Mouse (Mus musculus) MEL (cell line): ENCODE data around the gene Cyp27b1. TPM values are rescaled to one million over a fixed set of nuclear protein-coding genes. Genes with fewer than 3 reads are reported as not detected.
A peak's percentile ranks its signal among the peaks of the same experiment; 100 is the strongest.

ENCODE experiments used
- DNase-seq: peaks from one replicate; pipeline ENCODE4 v3.0.0; 2011; ENCODE audit warnings: low read depth, low spot score
- H3K27ac ChIP-seq: 2 replicates; pipeline ENCODE4 v1.5.1; 2012; ENCODE audit warnings: low read depth, mild to moderate bottlenecking, control low read depth, low read length, moderate library complexity; ENCODE audit not compliant: control insufficient read depth
- H3K27me3 ChIP-seq, 2 experiments: fragments of 150-350 bp in 1 of 2; sonication (generic) in 1 of 2; 2 replicates each; pipeline ENCODE4 v1.6.1; 2012; ENCODE audit warnings: low read length in 2 of 2, mild to moderate bottlenecking in 2 of 2, improper control_type of control experiment in 1 of 2, moderate library complexity in 1 of 2; ENCODE audit not compliant: insufficient read depth in 2 of 2, control insufficient read depth in 1 of 2
- H3K36me3 ChIP-seq, 2 experiments: 2 replicates each; pipeline ENCODE4 v1.6.1; 2012 to 2014; ENCODE audit warnings: low read length in 2 of 2, improper control_type of control experiment in 1 of 2, inconsistent platforms in 1 of 2, mild to moderate bottlenecking in 1 of 2; ENCODE audit not compliant: insufficient read depth in 2 of 2, control insufficient read depth in 1 of 2
- H3K4me1 ChIP-seq, 2 experiments: fragments of 150-350 bp in 1 of 2; sonication (generic) in 1 of 2; 2 replicates each; pipeline ENCODE4 v1.6.1; 2012; ENCODE audit warnings: low read length in 2 of 2, improper control_type of control experiment in 1 of 2, mild to moderate bottlenecking in 1 of 2; ENCODE audit not compliant: insufficient read depth in 2 of 2, control insufficient read depth in 1 of 2
- H3K4me3 ChIP-seq, 2 experiments: fragments of 150-350 bp in 1 of 2; sonication (generic) in 1 of 2; 2 replicates each; pipeline ENCODE4 v1.5.1; 2012; ENCODE audit warnings: low read depth in 2 of 2, low read length in 2 of 2, mild to moderate bottlenecking in 2 of 2, moderate library complexity in 2 of 2, control low read depth in 1 of 2, improper control_type of control experiment in 1 of 2; ENCODE audit not compliant: control insufficient read depth in 1 of 2, insufficient read depth in 1 of 2
- H3K79me2 ChIP-seq: 2 replicates; pipeline ENCODE4 v1.6.1; 2012; ENCODE audit warnings: mild to moderate bottlenecking, low read length, moderate library complexity; ENCODE audit not compliant: control insufficient read depth, poor library complexity, insufficient read depth
- H3K9ac ChIP-seq: 2 replicates; pipeline ENCODE4 v1.6.1; 2012; ENCODE audit warnings: low read depth, mild to moderate bottlenecking, control low read depth, low read length, moderate library complexity; ENCODE audit not compliant: control insufficient read depth, poor library complexity, severe bottlenecking
- H3K9me3 ChIP-seq: fragments of 150-350 bp; sonication (generic); replicated peaks from 2 replicates; pipeline ENCODE4 v1.6.1; 2012; ENCODE audit warnings: mild to moderate bottlenecking, low read length, improper control_type of control experiment, moderate library complexity; ENCODE audit not compliant: insufficient read depth
- BHLHE40 ChIP-seq: IDR thresholded peaks from 2 replicates; pipeline ENCODE4 v1.6.1; 2012; ENCODE audit warnings: low read depth, mild to moderate bottlenecking, inconsistent platforms, low read length, improper control_type of control experiment, borderline replicate concordance
- CHD1 ChIP-seq: IDR thresholded peaks from 2 replicates; pipeline ENCODE4 v1.6.1; 2012; ENCODE audit warnings: low read depth, mild to moderate bottlenecking, inconsistent platforms, low read length, improper control_type of control experiment
- CTCF ChIP-seq, 3 experiments: IDR thresholded peaks in 2 of 3; conservative IDR thresholded peaks in 1 of 3; 2 replicates each; pipeline ENCODE4 v1.5.1; 2011 to 2012; ENCODE audit warnings: low read length in 3 of 3, low read depth in 2 of 3, mild to moderate bottlenecking in 2 of 3, improper control_type of control experiment in 1 of 3, inconsistent platforms in 1 of 3, mixed read lengths in 1 of 3, moderate library complexity in 1 of 3; ENCODE audit not compliant: control insufficient read depth in 1 of 3, insufficient read depth in 1 of 3, poor library complexity in 1 of 3, severe bottlenecking in 1 of 3
- E2F4 ChIP-seq: IDR thresholded peaks from 2 replicates; pipeline ENCODE4 v1.6.1; 2011; ENCODE audit warnings: low read depth, low read length, improper control_type of control experiment, borderline replicate concordance
- ELF1 ChIP-seq: IDR thresholded peaks from 2 replicates; pipeline ENCODE4 v1.6.1; 2014; ENCODE audit warnings: low read depth, mild to moderate bottlenecking, inconsistent platforms, low read length, improper control_type of control experiment, moderate library complexity
- EP300 ChIP-seq, 2 experiments: IDR thresholded peaks; 2 replicates each; pipeline ENCODE4 v1.6.1; 2011; ENCODE audit warnings: improper control_type of control experiment in 2 of 2, low read length in 2 of 2, low read depth in 1 of 2, mild to moderate bottlenecking in 1 of 2
- ETS1 ChIP-seq: IDR thresholded peaks from 2 replicates; pipeline ENCODE4 v1.6.1; 2012; ENCODE audit warnings: low read depth, mild to moderate bottlenecking, inconsistent platforms, low read length, improper control_type of control experiment, moderate library complexity
- GABPA ChIP-seq: IDR thresholded peaks from 2 replicates; pipeline ENCODE4 v1.6.1; 2012; ENCODE audit warnings: low read depth, mild to moderate bottlenecking, inconsistent platforms, low read length, improper control_type of control experiment, moderate library complexity
- GATA1 ChIP-seq: IDR thresholded peaks from 2 replicates; pipeline ENCODE4 v1.6.1; 2011; ENCODE audit warnings: low read depth, low read length, improper control_type of control experiment
- JUND ChIP-seq: IDR thresholded peaks from 2 replicates; pipeline ENCODE4 v1.6.1; 2011; ENCODE audit warnings: low read depth, mild to moderate bottlenecking, improper control_type of control experiment, low read length
- KAT2A ChIP-seq: conservative IDR thresholded peaks from 2 replicates; pipeline ENCODE4 v1.6.1; 2012; ENCODE audit warnings: low read depth, low read length, improper control_type of control experiment, inconsistent platforms
- MAX ChIP-seq: IDR thresholded peaks from 2 replicates; pipeline ENCODE4 v1.6.1; 2011; ENCODE audit warnings: low read length, improper control_type of control experiment
- MEF2A ChIP-seq: IDR thresholded peaks from 2 replicates; pipeline ENCODE4 v1.6.1; 2014; ENCODE audit warnings: low read depth, mild to moderate bottlenecking, inconsistent platforms, low read length, improper control_type of control experiment; ENCODE audit not compliant: poor library complexity, insufficient replicate concordance, severe bottlenecking; ENCODE audit errors: extremely low read depth
- MYB ChIP-seq: IDR thresholded peaks from 2 replicates; pipeline ENCODE4 v1.6.1; 2011; ENCODE audit warnings: mild to moderate bottlenecking, low read depth, low read length, improper control_type of control experiment
- MYC ChIP-seq: IDR thresholded peaks from 2 replicates; pipeline ENCODE4 v1.6.1; 2011; ENCODE audit warnings: low read depth, mild to moderate bottlenecking, low read length, improper control_type of control experiment, moderate library complexity
- NELFE ChIP-seq: IDR thresholded peaks from 2 replicates; pipeline ENCODE4 v1.6.1; 2011; ENCODE audit warnings: low read depth, low read length, improper control_type of control experiment
- NRF1 ChIP-seq: IDR thresholded peaks from 2 replicates; pipeline ENCODE4 v1.6.1; 2014; ENCODE audit warnings: low read depth, mild to moderate bottlenecking, inconsistent platforms, low read length, improper control_type of control experiment, moderate library complexity; ENCODE audit not compliant: poor library complexity, insufficient read depth, severe bottlenecking
- POLR2AphosphoS2 ChIP-seq: IDR thresholded peaks from 2 replicates; pipeline ENCODE4 v1.6.1; 2011; ENCODE audit warnings: low read length, improper control_type of control experiment
- POLR2AphosphoS5 ChIP-seq: IDR thresholded peaks from 2 replicates; pipeline ENCODE4 v1.6.1; 2012; ENCODE audit warnings: low read depth, borderline replicate concordance, mild to moderate bottlenecking, inconsistent platforms, low read length, moderate library complexity, mixed read lengths
- RAD21 ChIP-seq: IDR thresholded peaks from 2 replicates; pipeline ENCODE4 v1.6.1; 2011; ENCODE audit warnings: mild to moderate bottlenecking, low read depth, low read length, improper control_type of control experiment
- RCOR1 ChIP-seq: IDR thresholded peaks from 2 replicates; pipeline ENCODE4 v1.6.1; 2012; ENCODE audit warnings: low read depth, mild to moderate bottlenecking, inconsistent platforms, low read length, improper control_type of control experiment
- TBP ChIP-seq: IDR thresholded peaks from 2 replicates; pipeline ENCODE4 v1.8.0; 2011; ENCODE audit warnings: low read depth, low read length, improper control_type of control experiment
- TCF12 ChIP-seq: IDR thresholded peaks from 2 replicates; pipeline ENCODE4 v1.6.1; 2014; ENCODE audit warnings: low read depth, mild to moderate bottlenecking, inconsistent platforms, low read length, improper control_type of control experiment, moderate library complexity
- UBTF ChIP-seq: IDR thresholded peaks from 2 replicates; pipeline ENCODE4 v1.6.1; 2012; ENCODE audit warnings: low read depth, mild to moderate bottlenecking, inconsistent platforms, low read length, improper control_type of control experiment, moderate library complexity, borderline replicate concordance; ENCODE audit not compliant: insufficient read depth
- USF2 ChIP-seq, 2 experiments: IDR thresholded peaks; 2 replicates each; pipeline ENCODE4 v1.6.1; 2011 to 2012; ENCODE audit warnings: improper control_type of control experiment in 2 of 2, low read length in 2 of 2, borderline replicate concordance in 1 of 2, inconsistent platforms in 1 of 2, low read depth in 1 of 2, mild to moderate bottlenecking in 1 of 2; ENCODE audit not compliant: insufficient read depth in 1 of 2
- ZC3H11A ChIP-seq: IDR thresholded peaks from 2 replicates; pipeline ENCODE4 v1.6.1; 2012; ENCODE audit warnings: low read depth, mild to moderate bottlenecking, inconsistent platforms, low read length, improper control_type of control experiment
- ZKSCAN1 ChIP-seq: IDR thresholded peaks from 2 replicates; pipeline ENCODE4 v1.6.1; 2012; ENCODE audit warnings: low read depth, mild to moderate bottlenecking, inconsistent platforms, low read length, improper control_type of control experiment, moderate library complexity
- ZMIZ1 ChIP-seq: IDR thresholded peaks from 2 replicates; pipeline ENCODE4 v1.6.1; 2012; ENCODE audit warnings: low read depth, mild to moderate bottlenecking, inconsistent platforms, low read length, improper control_type of control experiment, moderate library complexity
- polyA plus RNA-seq, 2 experiments: library from polyadenylated mRNA; stranded (reverse) in 1 of 2; unstranded in 1 of 2; fragments of >175 nt in 1 of 2; fragments of >200 nt in 1 of 2; gene quantifications; 2 replicates each; pipeline versions ENCODE4 v1.2.1 to v1.2.4; 2012; ENCODE audit warnings: low replicate concordance in 2 of 2, low read depth in 1 of 2; ENCODE audit not compliant: insufficient read length in 2 of 2, insufficient read depth in 1 of 2, missing spikeins in 1 of 2
- total RNA-seq: library from RNA; depleted of rRNA; stranded (reverse); fragments of 300-350 nt; gene quantifications from 2 replicates; pipeline ENCODE4 v1.2.3, GENCODE M21; 2012; rRNA removed

Gene Cyp27b1
- total RNA-seq (0.23 TPM in 2 replicates), polyA plus RNA-seq (under 1 TPM in 1 of 2 experiments, not detected in 1; 0.93 TPM)

DNA sequence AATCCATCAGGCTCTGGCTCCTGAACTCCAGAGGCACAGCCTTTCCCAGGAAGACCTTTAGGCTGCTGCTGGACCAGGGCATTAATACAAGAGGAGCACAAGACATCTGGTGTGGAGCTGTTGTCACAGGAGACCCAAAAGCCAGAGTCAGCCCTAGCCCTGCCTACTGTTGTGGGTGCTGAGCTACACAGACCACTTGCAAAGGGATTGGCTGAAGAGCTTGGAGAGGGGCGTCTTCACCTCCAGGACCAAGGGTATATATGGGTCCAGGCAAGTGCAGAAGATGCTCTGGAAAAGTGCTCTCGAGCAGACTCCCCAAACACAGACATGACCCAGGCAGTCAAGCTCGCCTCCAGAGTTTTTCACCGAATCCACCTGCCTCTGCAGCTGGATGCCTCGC lies at the start of gene Cyp27b1:
Cyp27b1 (plus strand) TSS at position 297 of the 400 bp plus-strand sequence.
- Histone ChIP-seq H3K4me3 (no peak within 1 kb of the TSS), H3K36me3 (peaks cover 0 to 5% of the 10 kb centered on the region in 2 experiments; a peak in 2 of 4 replicates), H3K9ac (no peak within 1 kb of the TSS), H3K27me3 (no peaks in the 10 kb centered on the region), H3K9me3 (no peaks in the 10 kb centered on the region), H3K27ac (no peak within 1 kb of the TSS), H3K4me1 (peaks cover 2 to 5% of the 10 kb centered on the region in 2 experiments), H3K79me2 (no peaks in the 10 kb centered on the region)
- DNase-seq = no peak
- no peak for TF ChIP-seq MEF2A
- TF ChIP-seq POLR2AphosphoS2 = 0 out of 2 replicates have a peak, but pooled peaks have one; percentile 32

DNA sequence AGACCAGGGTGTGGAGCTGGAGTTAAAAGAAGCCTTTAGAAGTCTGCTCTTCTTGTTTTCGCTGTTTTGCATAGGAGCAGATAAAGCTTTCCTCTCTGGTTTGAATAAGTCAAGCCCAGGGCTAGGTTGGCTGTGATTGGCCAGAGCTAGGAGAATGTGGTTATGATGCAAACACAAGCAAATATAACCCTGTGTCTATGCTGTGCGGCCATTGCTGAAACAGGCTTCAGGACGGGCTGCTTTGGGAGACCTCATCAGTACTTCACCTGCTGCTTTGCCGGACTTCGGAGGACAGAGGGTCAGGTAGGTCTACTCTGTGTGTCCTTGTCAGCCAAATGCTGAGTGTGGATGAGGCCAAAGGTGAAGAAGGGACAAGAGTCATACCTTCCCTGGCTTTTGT lies 47.5 kb upstream of the Cyp27b1 start, which contains the start of gene Avil:
Avil (plus strand) TSS at position 181 of the 400 bp plus-strand sequence.
- peak; percentile 93 for DNase-seq
- Histone ChIP-seq H3K27ac (peak within 1 kb of the TSS; percentile 83), H3K9ac (peak within 1 kb of the TSS; percentile 74), H3K36me3 (peaks cover 0 to 18% of the 10 kb centered on the region in 2 experiments; a peak in 3 of 4 replicates), H3K9me3 (no peaks in the 10 kb centered on the region), H3K27me3 (no peaks in the 10 kb centered on the region), H3K79me2 (peaks cover 9% of the 10 kb centered on the region; the same call in 1 of the 2 replicates), H3K4me1 (peaks cover 6 to 25% of the 10 kb centered on the region in 2 experiments), H3K4me3 (peak within 1 kb of the TSS; percentile 81 to 100)
- TF ChIP-seq ZMIZ1 (no peak; the same call in 1 of the 2 replicates), POLR2AphosphoS2 (peak; percentile 95; the same call in 1 of the 2 replicates), RCOR1 (peak; percentile 67; the same call in 1 of the 2 replicates), UBTF (no peak), GATA1 (peak; percentile 74), TCF12 (peak; percentile 52; the same call in 1 of the 2 replicates), NELFE (peak; percentile 64), CTCF (IDR thresholded peaks at IDR 0.05 in 2 of 3, conservative IDR thresholded peaks at IDR 0.05 in 1 of 3; ENCODE audit: control insufficient read depth in 1 of 3, insufficient read depth in 1 of 3, low read depth in 2 of 3, low read length in 3 of 3, poor library complexity in 1 of 3, severe bottlenecking in 1 of 3) (no peak), RAD21 (no peak), MAX (peak; percentile 64; the same call in 1 of the 2 replicates), GABPA (no peak), MYC (peak; percentile 61; the same call in 1 of the 2 replicates), BHLHE40 (0 out of 2 replicates have a peak, but pooled peaks have one; percentile 14), MYB (no peak), CHD1 (0 out of 2 replicates have a peak, but pooled peaks have one; percentile 33), USF2 (IDR thresholded peaks at IDR 0.05; ENCODE audit: borderline replicate concordance in 1 of 2, insufficient read depth in 1 of 2, low read depth in 1 of 2, low read length in 2 of 2) (no peak), NRF1 (no peak), KAT2A (no peak), E2F4 (no peak), ETS1 (0 out of 2 replicates have a peak, but pooled peaks have one; percentile 19), ZKSCAN1 (no peak), ELF1 (0 out of 2 replicates have a peak, but pooled peaks have one; percentile 25), POLR2AphosphoS5 (no peak), ZC3H11A (no peak), EP300 (IDR thresholded peaks at IDR 0.05; ENCODE audit: low read depth in 1 of 2, low read length in 2 of 2) (peak in 1 of 2 experiments; percentile 25; a peak in 1 of 4 replicates), MEF2A (no peak), TBP (peak; percentile 92), JUND (no peak)
